Mouse (Mus musculus) layer of hippocampus, adult 2 months (tissue): ENCODE measurements around the gene Foxn3. TPM values are rescaled to one million over a fixed set of nuclear protein-coding genes. Genes with fewer than 3 reads are reported as not detected.

Source experiments
- DNase-seq, 2 experiments: peaks; one replicate each; pipeline ENCODE4 v3.0.0; 2022; ENCODE audit warnings: low spot score in 2 of 2
- H3K27ac ChIP-seq: fragments of 200-600 bp; 2 replicates; pipeline ENCODE4 v1.8.1; 2022
- H3K4me3 ChIP-seq: fragments of 200-600 bp; 2 replicates; pipeline ENCODE4 v1.8.1; 2022; ENCODE audit warnings: mild to moderate bottlenecking
- CTCF ChIP-seq: fragments of 200-600 bp; conservative IDR thresholded peaks from 2 replicates; pipeline ENCODE4 v1.8.1; 2022; ENCODE audit warnings: antibody characterized with exemption, mild to moderate bottlenecking, moderate library complexity
- total RNA-seq, 2 experiments: library from RNA; stranded (reverse); gene quantifications; 2 replicates each; pipeline ENCODE4 v1.2.3; 2021

Gene Foxn3
- total RNA-seq, 2 experiments from 2014 or later = 45.9 to 53.7 TPM

DNA sequence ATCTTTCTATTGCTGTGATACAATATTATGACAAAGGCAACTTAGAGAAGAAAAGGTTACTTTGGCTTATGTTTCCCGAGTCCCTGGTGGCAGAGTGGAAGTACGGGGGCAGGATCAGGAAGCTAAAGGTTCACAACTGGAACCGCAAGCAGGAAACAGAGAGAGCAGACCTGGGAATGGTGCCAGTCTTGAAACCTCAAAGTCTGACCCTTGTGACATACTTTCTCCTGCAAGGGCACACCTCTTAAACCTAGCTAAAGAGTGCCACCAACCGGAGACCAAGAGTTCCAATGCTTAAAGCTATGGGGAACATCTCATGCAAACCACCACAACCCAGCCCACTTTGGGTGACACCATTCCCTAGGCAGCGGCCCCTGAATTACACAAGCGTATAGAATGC is 414.2 kb downstream of the Foxn3 start:
- no peak for DNase-seq
- H3K4me3 ChIP-seq = no peak overlapping the region
- H3K27ac ChIP-seq = no peak overlapping the region
- TF ChIP-seq CTCF = no peak
